Mouse (Mus musculus) kidney, postnatal 0 days (tissue): ENCODE measurements around the gene Tbc1d10b. TPM values are rescaled to one million over a fixed set of nuclear protein-coding genes. Genes with fewer than 3 reads are reported as not detected.

Experiments used
- ATAC-seq: fragments of 200-750 bp; cut with Nextera tagmentation; replicated peaks from 2 replicates; pipeline ENCODE4 v1.8.0; 2017; ENCODE audit warnings: low read depth, moderate number of reproducible peaks, moderate TSS enrichment, moderate library complexity; ENCODE audit not compliant: low FRiP score
- DNase-seq: peaks from one replicate; pipeline ENCODE4 v3.0.0-alpha.2; 2016; ENCODE audit warnings: low spot score
- H3K27ac ChIP-seq: fragments of 300-500 bp; sonication (generic); 2 replicates; pipeline ENCODE4 v1.5.1; 2014; ENCODE audit warnings: mild to moderate bottlenecking
- H3K27me3 ChIP-seq: fragments of 300-500 bp; sonication (generic); 2 replicates; pipeline ENCODE4 v1.6.1; 2014; ENCODE audit warnings: low read length, mixed read lengths; ENCODE audit not compliant: insufficient read depth
- H3K36me3 ChIP-seq: fragments of 300-500 bp; sonication (generic); 2 replicates; pipeline ENCODE4 v1.6.1; 2014; ENCODE audit warnings: low read length, mixed read lengths; ENCODE audit not compliant: insufficient read depth
- H3K4me1 ChIP-seq: fragments of 300-500 bp; sonication (generic); replicated peaks from 2 replicates; pipeline ENCODE4 v1.6.1; 2014; ENCODE audit warnings: antibody characterized with exemption, low read length, mixed read lengths; ENCODE audit not compliant: insufficient read depth
- H3K4me2 ChIP-seq: fragments of 300-500 bp; sonication (generic); 2 replicates; pipeline ENCODE4 v1.6.1; 2014; ENCODE audit warnings: mild to moderate bottlenecking, low read length, moderate library complexity, mixed read lengths
- H3K4me3 ChIP-seq: fragments of 300-500 bp; sonication (generic); replicated peaks from 2 replicates; pipeline ENCODE4 v1.5.1; 2014; ENCODE audit warnings: low read depth, low read length
- H3K9ac ChIP-seq: fragments of 300-500 bp; sonication (generic); 2 replicates; pipeline ENCODE4 v1.6.1; 2014; ENCODE audit warnings: low read depth, low read length
- H3K9me3 ChIP-seq: fragments of 300-500 bp; sonication (generic); replicated peaks from 2 replicates; pipeline ENCODE4 v1.6.1; 2016; ENCODE audit warnings: low read length, inconsistent platforms, mixed read lengths
- CTCF ChIP-seq: IDR thresholded peaks from 2 replicates; pipeline ENCODE4 v1.5.1; 2016; ENCODE audit warnings: antibody characterized with exemption, low read depth, mild to moderate bottlenecking, moderate library complexity
- WGBS: fragments of 180-500 bp; shearing (Covaris S2); extraction: QIAGEN DNeasy Blood & Tissue Kit; methylation state at CpG from one replicate; pipeline ENCODE4 v1.1.7; 2014; 5-methylcytosine and 5-hydroxymethylcytosine counted together
- polyA plus RNA-seq: library from polyadenylated mRNA; unstranded; fragments of >200 nt; fragmentation: Nextera tagmentation; extraction: Ambion mirVana; gene quantifications from 2 replicates; pipeline ENCODE4 v1.2.1, GENCODE M21; 2015

Gene Tbc1d10b
- polyA plus RNA-seq, 1 experiment from 2014 or later, result 16.9 TPM

DNA sequence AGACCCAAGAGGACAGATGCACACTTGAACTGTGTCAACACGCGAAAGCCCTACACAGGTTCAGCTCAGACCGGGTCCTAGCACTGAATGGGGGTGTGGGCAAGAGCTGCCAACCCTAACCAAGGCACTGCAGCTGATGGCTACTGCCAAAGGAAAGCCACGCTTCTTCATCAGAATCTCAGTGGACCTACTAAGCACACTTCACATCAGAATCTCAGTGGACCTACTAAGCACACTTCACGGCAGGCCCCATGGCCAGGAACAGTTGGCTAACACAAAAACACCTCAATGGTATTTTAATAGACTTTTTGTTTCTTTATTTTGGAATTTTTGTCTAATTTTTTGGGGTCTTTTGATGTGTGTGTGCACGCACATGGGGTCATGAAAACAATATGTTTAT, 55.8 kb downstream of the Tbc1d10b start:
- Histone ChIP-seq H3K4me3 (no peak overlapping the region), H3K9me3 (no peaks in the 10 kb centered on the region), H3K9ac (no peak overlapping the region), H3K27ac (no peak overlapping the region), H3K4me1 (no peaks in the 10 kb centered on the region), H3K36me3 (no peaks in the 10 kb centered on the region), H3K27me3 (no peaks in the 10 kb centered on the region), H3K4me2 (no peak overlapping the region)
- 95% methylated on average over 6 of the region's 6 CpGs for WGBS
- no peak for ATAC-seq
- DNase-seq, result no peak
- no peak for TF ChIP-seq CTCF

DNA sequence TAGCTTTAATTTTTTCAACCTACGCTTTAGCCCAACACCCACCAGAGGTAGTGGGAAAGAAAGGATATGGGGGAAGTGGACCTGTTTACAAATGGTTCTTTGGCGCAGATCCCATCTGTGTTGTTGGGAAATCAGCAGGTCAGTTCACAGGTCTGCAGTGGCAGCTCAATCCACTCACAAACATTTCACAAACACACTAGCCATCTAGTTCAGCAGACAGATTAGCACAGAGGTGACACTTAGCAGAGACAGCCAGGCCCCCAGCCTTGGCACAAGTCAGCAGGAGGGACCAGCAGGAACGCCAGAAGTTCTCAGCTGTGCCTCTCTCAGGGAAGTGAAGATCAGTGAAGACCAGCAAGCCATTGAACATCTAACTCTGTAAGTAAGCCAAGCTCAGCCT, 60.4 kb downstream of the Tbc1d10b start:
- Histone ChIP-seq H3K27me3 (no peaks in the 10 kb centered on the region), H3K9ac (no peak overlapping the region), H3K4me1 (0 out of 2 replicates have a peak, but pooled peaks cover 2% of the 10 kb centered on the region), H3K27ac (no peak overlapping the region), H3K4me2 (no peak overlapping the region), H3K36me3 (no peaks in the 10 kb centered on the region), H3K4me3 (no peak overlapping the region), H3K9me3 (no peaks in the 10 kb centered on the region)
- ATAC-seq (no peak), DNase-seq (no peak)
- TF ChIP-seq CTCF, result no peak
- 68% methylated on average over 3 of the region's 3 CpGs for whole genome bisulfite sequencing

Other genes with a start within 250 kb of the Tbc1d10b start
- 118 and 120 TPM in 2 replicates for gene Cdipt, start 232.6 kb downstream of the Tbc1d10b start, polyA plus RNA-seq
- gene Cdiptos, start 232.4 kb downstream of the Tbc1d10b start, polyA plus RNA-seq, result 1.6 and 2.8 TPM in 2 replicates
- gene Mvp, start 193.8 kb downstream of the Tbc1d10b start, polyA plus RNA-seq, result 27.5 and 28.9 TPM in 2 replicates
- gene Pagr1b, start 192.0 kb downstream of the Tbc1d10b start, polyA plus RNA-seq, result 0.21 and 0.65 TPM in 2 replicates
- gene Pagr1a, start 191.1 kb downstream of the Tbc1d10b start, polyA plus RNA-seq, result 19.4 and 25.0 TPM in 2 replicates
- 44.2 and 53.8 TPM in 2 replicates for gene Gm42742, start 187.4 kb downstream of the Tbc1d10b start, polyA plus RNA-seq
- gene Prrt2, start 187.3 kb downstream of the Tbc1d10b start, polyA plus RNA-seq, result 2.5 and 2.7 TPM in 2 replicates
- 50.3 and 58.7 TPM in 2 replicates for gene Maz, start 181.4 kb downstream of the Tbc1d10b start, polyA plus RNA-seq
- 51.7 and 57.2 TPM in 2 replicates for gene Kif22, start 166.0 kb downstream of the Tbc1d10b start, polyA plus RNA-seq
- gene Zg16, start 121.1 kb downstream of the Tbc1d10b start, polyA plus RNA-seq, result not detected in 2 replicates
- gene AI467606, start 117.1 kb downstream of the Tbc1d10b start, polyA plus RNA-seq, result 4.0 and 4.3 TPM in 2 replicates
- gene Qprt, start 86.2 kb downstream of the Tbc1d10b start, polyA plus RNA-seq, result 37.4 and 43.7 TPM in 2 replicates
- gene Spn, start 70.6 kb downstream of the Tbc1d10b start, polyA plus RNA-seq, result 0.28 and 0.33 TPM in 2 replicates
- 42.8 and 47.7 TPM in 2 replicates for gene Cd2bp2, start 12.4 kb downstream of the Tbc1d10b start, polyA plus RNA-seq
- 2.9 and 4.7 TPM in 2 replicates for gene Mylpf, start 422 bp upstream of the Tbc1d10b start, polyA plus RNA-seq
- 22.3 and 25.1 TPM in 2 replicates for gene Zfp553, start 24.6 kb upstream of the Tbc1d10b start, polyA plus RNA-seq
- 16.7 and 20.5 TPM in 2 replicates for gene Sept1, start 24.7 kb upstream of the Tbc1d10b start, polyA plus RNA-seq
- gene Zfp771, start 35.8 kb upstream of the Tbc1d10b start, polyA plus RNA-seq, result 46.2 and 49.3 TPM in 2 replicates
- 146 and 157 TPM in 2 replicates for gene Dctpp1, start 52.2 kb upstream of the Tbc1d10b start, polyA plus RNA-seq
- 207 and 215 TPM in 2 replicates for gene Sephs2, start 65.6 kb upstream of the Tbc1d10b start, polyA plus RNA-seq
- 0.93 and 1.1 TPM in 2 replicates for gene Itgal, start 87.8 kb upstream of the Tbc1d10b start, polyA plus RNA-seq
- 21.2 and 22.2 TPM in 2 replicates for gene Zfp768, start 137.1 kb upstream of the Tbc1d10b start, polyA plus RNA-seq
- gene Zfp747, start 167.6 kb upstream of the Tbc1d10b start, polyA plus RNA-seq, result 5.5 and 6.8 TPM in 2 replicates
- gene 9130019O22Rik, start 178.7 kb upstream of the Tbc1d10b start, polyA plus RNA-seq, result 4.8 and 5.6 TPM in 2 replicates
- 6.5 and 7.4 TPM in 2 replicates for gene E430018J23Rik, start 185.2 kb upstream of the Tbc1d10b start, polyA plus RNA-seq
- gene Zfp764, start 198.4 kb upstream of the Tbc1d10b start, polyA plus RNA-seq, result 5.6 and 6.7 TPM in 2 replicates
- gene Zfp688, start 213.6 kb upstream of the Tbc1d10b start, polyA plus RNA-seq, result 29.7 and 31.9 TPM in 2 replicates
- 4.8 and 5.0 TPM in 2 replicates for gene Zfp689, start 240.7 kb upstream of the Tbc1d10b start, polyA plus RNA-seq